Mouse (Mus musculus) embryonic facial prominence, embryonic 15.5 days (tissue): ENCODE results near the gene AC131692.1. TPM values are rescaled to one million over a fixed set of nuclear protein-coding genes. Genes with fewer than 3 reads are reported as not detected.
A peak's percentile ranks its signal among the peaks of the same experiment; 100 is the strongest.

Experiments
- ATAC-seq: fragments of 200-750 bp; cut with Nextera tagmentation; 2 replicates; pipeline ENCODE4 v1.8.0; 2017; ENCODE audit warnings: low read depth, moderate TSS enrichment; ENCODE audit not compliant: insufficient number of reproducible peaks, low FRiP score, low TSS enrichment
- H3K27ac ChIP-seq: fragments of 300-500 bp; sonication (generic); replicated peaks from 2 replicates; pipeline ENCODE4 v1.5.1; 2015; ENCODE audit warnings: mild to moderate bottlenecking, inconsistent platforms
- H3K27me3 ChIP-seq: fragments of 300-500 bp; sonication (generic); 2 replicates; pipeline ENCODE4 v1.6.1; 2015; ENCODE audit warnings: inconsistent platforms
- H3K36me3 ChIP-seq: fragments of 300-500 bp; sonication (generic); 2 replicates; pipeline ENCODE4 v1.6.1; 2015; ENCODE audit warnings: mild to moderate bottlenecking, inconsistent platforms
- H3K4me1 ChIP-seq: fragments of 300-500 bp; sonication (generic); 2 replicates; pipeline ENCODE4 v1.6.1; 2015; ENCODE audit warnings: inconsistent platforms
- H3K4me2 ChIP-seq: fragments of 300-500 bp; sonication (generic); replicated peaks from 2 replicates; pipeline ENCODE4 v1.6.1; 2015; ENCODE audit warnings: mild to moderate bottlenecking, inconsistent platforms
- H3K4me3 ChIP-seq: fragments of 300-500 bp; sonication (generic); replicated peaks from 2 replicates; pipeline ENCODE4 v1.5.1; 2015; ENCODE audit warnings: mild to moderate bottlenecking, inconsistent platforms
- H3K9ac ChIP-seq: fragments of 300-500 bp; sonication (generic); 2 replicates; pipeline ENCODE4 v1.6.1; 2015; ENCODE audit warnings: inconsistent platforms
- H3K9me3 ChIP-seq: fragments of 300-500 bp; sonication (generic); replicated peaks from 2 replicates; pipeline ENCODE4 v1.6.1; 2016; ENCODE audit warnings: inconsistent platforms
- WGBS: fragments of 180-500 bp; shearing (Covaris S2); methylation state at CpG from one replicate; pipeline ENCODE4 v1.1.7; 2015; 5-methylcytosine and 5-hydroxymethylcytosine counted together
- polyA plus RNA-seq: library from polyadenylated mRNA; unstranded; fragments of >200 nt; fragmentation: Nextera tagmentation; extraction: Ambion mirVana; gene quantifications from 2 replicates; pipeline ENCODE4 v1.2.1, GENCODE M21; 2015

The AC131692.1 gene
- not detected in 2 replicates for polyA plus RNA-seq

DNA sequence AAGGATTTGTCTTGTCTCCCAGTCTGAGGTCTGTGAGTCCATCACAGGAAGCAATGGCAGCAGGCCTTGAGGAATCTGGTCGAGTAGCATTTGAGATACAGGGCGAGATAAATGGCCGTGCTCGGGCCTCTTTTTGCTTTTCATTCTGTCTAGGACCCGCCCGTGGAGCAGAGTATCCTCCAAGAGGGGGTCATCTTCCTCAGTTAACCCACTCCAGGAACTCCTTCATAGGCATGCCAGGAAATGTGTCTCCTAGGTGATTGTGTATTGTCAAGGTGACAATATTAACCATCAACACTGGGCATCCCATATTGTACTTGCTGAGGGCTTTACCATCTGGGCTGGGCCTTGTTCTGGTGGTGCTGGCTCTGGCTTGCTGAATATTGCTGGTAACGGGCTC, at the start of gene AC131692.1:
Gene AC131692.1 (plus strand): TSS at position 301 of the 400 bp plus-strand sequence.
- Histone ChIP-seq H3K27ac (no peak within 1 kb of the TSS), H3K36me3 (peaks cover 56% of the 10 kb centered on the region), H3K4me1 (no peaks in the 10 kb centered on the region), H3K4me3 (no peak within 1 kb of the TSS), H3K27me3 (no peaks in the 10 kb centered on the region), H3K9me3 (no peaks in the 10 kb centered on the region), H3K9ac (no peak within 1 kb of the TSS), H3K4me2 (no peak within 1 kb of the TSS)
- 92% methylated on average over 7 of the region's 7 CpGs for WGBS
- no peak for ATAC-seq

DNA sequence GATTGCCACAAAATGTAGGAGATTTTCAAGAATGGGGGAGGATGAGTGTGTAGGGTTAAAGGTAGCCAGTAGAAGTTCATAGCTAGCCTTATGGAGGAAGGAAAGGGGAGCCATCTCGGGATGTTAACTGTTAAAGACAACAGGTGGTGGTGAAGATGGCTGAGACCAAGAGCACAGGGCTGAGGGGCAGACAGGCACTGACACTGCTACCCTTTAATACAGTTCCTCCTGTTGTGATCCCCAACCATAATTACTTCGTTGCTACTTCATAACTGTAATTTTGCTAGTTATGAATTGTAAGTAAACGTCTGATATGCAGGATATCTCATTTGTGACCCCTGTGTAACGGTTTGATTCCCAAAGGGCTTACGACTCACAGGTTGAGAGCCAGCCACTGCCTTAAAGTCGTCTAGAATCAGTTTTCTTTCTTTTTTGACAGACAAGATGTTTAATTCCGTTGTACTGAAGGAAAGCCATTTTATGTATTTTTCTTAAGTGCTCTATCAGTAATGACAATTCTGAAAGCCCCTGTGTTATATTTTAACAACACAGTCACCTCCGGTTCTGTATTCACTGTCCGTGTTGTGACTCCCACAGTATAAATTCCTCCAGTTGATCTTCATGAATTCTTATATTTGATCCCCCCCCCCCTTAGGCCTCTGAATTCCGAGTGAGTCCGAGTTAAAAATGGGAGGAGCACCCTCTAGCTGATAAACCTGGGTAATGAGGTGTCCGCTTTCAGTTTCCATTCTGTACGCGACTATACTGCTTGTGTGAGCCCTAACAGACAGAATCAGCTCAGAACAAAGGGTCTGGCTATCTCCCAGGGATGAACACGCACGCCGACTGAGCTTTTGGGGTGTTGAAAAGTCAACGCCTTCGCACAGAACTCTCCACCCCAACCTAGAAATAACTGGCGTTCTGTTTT, 48.6 kb upstream of the AC131692.1 start:
- peak; percentile 13 for ATAC-seq
- Histone ChIP-seq H3K36me3 (peaks cover 26% of the 10 kb centered on the region), H3K4me2 (peak overlapping the region; percentile 84)

DNA sequence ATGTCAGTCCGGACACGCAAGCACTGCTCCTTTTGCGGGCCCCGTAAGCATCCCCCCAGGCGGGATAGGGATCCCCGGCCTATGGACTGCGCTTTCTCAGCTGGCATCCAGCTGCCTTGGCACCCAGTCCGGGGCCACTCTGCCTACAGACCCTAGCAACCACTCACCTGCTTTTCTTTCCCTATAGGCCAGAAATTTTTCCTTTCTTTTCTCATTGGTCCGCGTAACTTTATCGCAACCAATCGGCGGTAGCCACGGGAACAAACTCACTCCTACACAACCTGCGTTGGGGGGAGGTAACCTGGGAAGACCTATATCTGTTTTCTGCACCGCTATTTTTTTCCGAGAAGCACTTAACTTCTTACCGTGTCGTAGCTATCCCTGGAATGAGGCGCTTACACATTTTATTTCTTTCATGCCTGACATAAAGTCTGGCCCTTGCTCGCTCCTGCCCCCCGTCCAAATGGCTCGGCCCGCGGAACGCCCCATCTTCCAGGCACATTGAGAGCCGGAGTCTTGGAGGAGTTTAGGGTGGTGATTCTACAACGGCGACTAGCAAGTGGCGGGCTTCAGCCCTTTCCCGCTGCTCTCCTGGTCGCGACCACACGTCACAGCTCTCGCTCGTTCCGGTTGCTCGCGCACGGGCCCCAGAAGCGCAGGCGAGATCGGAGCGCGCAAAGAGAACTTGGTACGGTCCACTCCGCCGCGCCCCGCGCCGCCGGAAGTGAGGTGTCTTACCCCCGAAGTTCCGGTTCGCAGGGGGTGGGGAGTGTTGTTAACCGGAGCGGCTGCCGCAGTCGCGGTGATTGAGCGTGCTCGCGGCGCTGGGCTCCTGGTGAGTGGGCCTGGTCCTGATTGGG, 47.7 kb upstream of the AC131692.1 start, which contains the start of gene Syvn1:
Gene Syvn1 (plus strand): TSS at position 283 of the 860 bp plus-strand sequence.
- Histone ChIP-seq H3K9ac (peak within 1 kb of the TSS; percentile 86), H3K27me3 (no peaks in the 10 kb centered on the region), H3K4me2 (peak within 1 kb of the TSS; percentile 84), H3K9me3 (no peaks in the 10 kb centered on the region), H3K4me1 (peaks cover 20% of the 10 kb centered on the region), H3K27ac (peak within 1 kb of the TSS; percentile 100), H3K36me3 (peaks cover 35% of the 10 kb centered on the region), H3K4me3 (peak within 1 kb of the TSS; percentile 96)
- under 1% methylated on average over 65 of the region's 65 CpGs for WGBS
- peak; percentile 88 for ATAC-seq

More for the DNA sequence above, 48.6 kb upstream of the AC131692.1 start:
- Histone ChIP-seq H3K27ac (peak overlapping the region; percentile 100), H3K4me1 (peaks cover 20% of the 10 kb centered on the region), H3K9me3 (no peaks in the 10 kb centered on the region), H3K27me3 (no peaks in the 10 kb centered on the region), H3K4me3 (peak overlapping the region; percentile 96), H3K9ac (peak overlapping the region; percentile 86)
- 16% methylated on average over 20 of the region's 20 CpGs for WGBS

DNA sequence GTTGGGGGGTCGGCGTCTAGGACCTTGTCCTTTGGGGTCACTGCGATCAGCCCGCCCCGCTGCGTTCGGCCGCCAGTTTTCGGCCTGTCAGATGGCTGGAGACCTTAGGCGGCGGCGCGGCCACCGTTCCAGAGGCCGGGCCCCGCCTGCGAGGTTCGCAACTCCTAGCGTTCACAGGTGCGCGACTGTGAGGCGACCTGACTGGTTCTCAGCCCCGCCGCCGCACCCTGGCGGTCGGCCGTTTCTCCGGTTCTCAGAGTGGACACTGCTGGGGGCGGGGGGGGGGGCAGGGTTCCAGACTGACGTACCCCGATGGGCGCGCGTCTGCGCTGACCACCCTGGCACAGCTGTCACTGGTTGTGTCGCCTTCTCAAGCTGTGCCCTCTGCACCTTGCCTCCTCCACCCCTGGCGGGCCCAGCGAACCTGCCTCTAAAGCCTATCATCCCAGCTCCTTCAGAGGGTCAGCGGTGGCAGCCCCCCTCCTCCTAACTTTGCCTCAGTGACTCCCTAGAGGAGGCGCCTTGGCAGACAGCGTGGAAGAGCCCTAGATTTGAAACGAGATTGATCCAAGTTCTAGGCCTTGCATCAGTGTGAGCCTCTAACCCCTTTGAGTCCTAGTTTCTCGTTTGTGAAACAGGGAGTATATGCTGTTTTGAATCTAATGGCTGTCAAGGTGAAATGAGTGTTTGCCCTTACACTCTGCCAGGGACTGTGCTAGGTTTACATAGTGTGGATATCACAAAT, 46.9 kb upstream of the AC131692.1 start:
- Histone ChIP-seq H3K4me3 (peak overlapping the region; percentile 96), H3K4me1 (peaks cover 20% of the 10 kb centered on the region), H3K4me2 (peak overlapping the region; percentile 84), H3K9ac (peak overlapping the region; percentile 86), H3K9me3 (no peaks in the 10 kb centered on the region), H3K36me3 (peaks cover 43% of the 10 kb centered on the region), H3K27ac (peak overlapping the region; percentile 100), H3K27me3 (no peaks in the 10 kb centered on the region)
- no peak; the same call in 1 of the 2 replicates for ATAC-seq
- under 1% methylated on average over 44 of the region's 44 CpGs for WGBS

DNA sequence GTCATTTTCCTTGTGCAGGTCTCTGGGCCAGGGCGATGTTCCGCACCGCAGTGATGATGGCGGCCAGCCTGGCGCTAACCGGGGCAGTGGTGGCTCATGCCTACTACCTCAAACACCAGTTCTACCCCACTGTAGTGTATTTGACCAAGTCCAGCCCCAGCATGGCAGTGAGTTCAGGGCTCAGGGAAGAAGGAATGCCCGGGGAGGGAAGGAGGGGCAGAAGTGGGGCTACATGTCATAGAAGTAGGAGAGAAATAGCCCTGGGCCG, 46.4 kb upstream of the AC131692.1 start:
- Histone ChIP-seq H3K4me2 (peak overlapping the region; percentile 84), H3K4me1 (peaks cover 20% of the 10 kb centered on the region), H3K36me3 (peaks cover 48% of the 10 kb centered on the region), H3K4me3 (peak overlapping the region; percentile 96), H3K9me3 (no peaks in the 10 kb centered on the region), H3K9ac (peak overlapping the region; percentile 86), H3K27ac (peak overlapping the region; percentile 100), H3K27me3 (no peaks in the 10 kb centered on the region)
- WGBS, result 77% methylated on average over 8 of the region's 8 CpGs
- ATAC-seq, result no peak

DNA sequence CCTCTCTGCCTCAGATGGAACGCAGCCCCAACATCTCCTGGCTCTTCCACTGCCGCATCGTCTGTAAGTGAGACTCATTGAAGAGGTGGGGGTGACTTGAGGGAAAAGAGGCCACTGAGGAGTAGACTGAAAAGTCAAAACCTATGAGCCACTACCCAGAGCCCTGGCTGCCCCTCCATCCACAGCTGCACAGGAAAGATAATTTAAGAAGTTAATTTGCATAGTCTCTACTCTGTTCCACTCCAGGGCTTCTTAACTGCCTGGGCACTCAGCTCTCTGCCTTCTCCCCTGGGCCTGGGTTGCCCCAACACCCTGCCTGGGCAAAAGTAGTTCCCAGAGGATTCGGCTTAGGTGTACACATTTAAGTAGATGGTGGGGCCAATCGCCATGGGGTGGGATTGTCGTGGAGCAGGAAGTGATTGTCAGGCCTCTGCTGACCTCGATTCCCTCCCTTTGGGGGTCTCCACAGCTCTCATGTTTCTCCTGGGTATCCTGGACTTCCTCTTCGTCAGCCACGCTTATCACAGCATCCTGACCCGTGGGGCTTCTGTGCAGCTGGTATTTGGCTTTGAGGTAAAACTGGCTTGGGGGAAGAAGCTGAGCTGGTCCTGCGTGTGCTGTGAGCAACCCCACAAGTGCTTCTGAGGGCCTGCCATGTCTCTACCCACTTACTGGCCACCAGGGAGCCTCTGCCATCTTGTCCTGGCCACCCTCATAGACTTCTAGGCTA, 45.4 kb upstream of the AC131692.1 start:
- no peak overlapping the region for H3K9ac ChIP-seq
- H3K27me3 ChIP-seq, result no peaks in the 10 kb centered on the region
- H3K4me1 ChIP-seq, result peaks cover 20% of the 10 kb centered on the region
- no peak overlapping the region for H3K4me3 ChIP-seq
- H3K36me3 ChIP-seq, result peaks cover 58% of the 10 kb centered on the region
- H3K9me3 ChIP-seq, result no peaks in the 10 kb centered on the region
- H3K27ac ChIP-seq, result no peak overlapping the region
- WGBS, result 86% methylated on average over 11 of the region's 11 CpGs
- ATAC-seq, result no peak
- H3K4me2 ChIP-seq, result no peak overlapping the region

DNA sequence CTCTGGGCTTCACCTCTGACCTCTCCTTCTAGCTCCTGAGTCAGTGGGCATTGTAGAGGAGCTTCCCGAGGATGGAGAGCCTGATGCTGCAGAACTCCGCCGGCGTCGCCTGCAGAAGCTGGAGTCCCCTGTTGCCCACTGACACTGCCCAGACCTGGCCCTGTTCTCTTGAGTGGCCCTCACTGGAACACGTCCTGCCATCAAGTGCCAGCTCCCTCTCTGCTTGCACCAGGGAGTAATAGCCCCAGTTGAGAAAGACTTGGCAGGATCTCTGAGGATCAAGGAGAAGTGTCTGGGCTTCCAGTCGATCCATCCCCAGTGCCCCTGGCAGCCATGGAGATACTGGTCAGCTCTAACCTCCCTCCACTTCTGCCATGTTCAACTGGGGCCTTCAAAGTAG, 41.7 kb upstream of the AC131692.1 start:
- no peak for ATAC-seq
- Histone ChIP-seq H3K27me3 (no peaks in the 10 kb centered on the region), H3K36me3 (peaks cover 77% of the 10 kb centered on the region), H3K4me1 (peaks cover 22% of the 10 kb centered on the region), H3K27ac (no peak overlapping the region), H3K9me3 (no peaks in the 10 kb centered on the region), H3K4me3 (no peak overlapping the region), H3K9ac (no peak overlapping the region), H3K4me2 (no peak overlapping the region)
- 82% methylated on average over 7 of the region's 7 CpGs for WGBS

DNA sequence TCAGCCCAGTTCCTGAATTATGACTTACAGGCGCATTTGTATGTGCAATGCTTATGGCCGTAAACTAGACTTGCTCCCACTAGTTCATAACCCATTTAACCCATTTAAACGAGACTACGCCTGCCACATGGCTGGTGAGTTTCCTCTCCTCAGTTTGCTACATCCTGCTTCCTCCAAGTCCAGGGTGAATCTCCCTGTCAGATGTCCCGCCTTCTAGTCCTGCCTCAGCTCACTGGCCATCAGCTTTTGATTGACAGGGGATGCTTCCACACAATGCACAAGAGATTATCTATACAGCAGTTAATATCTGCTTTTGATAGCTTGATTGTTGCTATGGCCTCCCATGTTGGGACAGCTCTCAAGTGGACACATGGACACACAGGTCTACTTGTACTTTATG, 39.9 kb upstream of the AC131692.1 start:
- no peaks in the 10 kb centered on the region for H3K9me3 ChIP-seq
- WGBS, result 81% methylated on average over 5 of the region's 5 CpGs
- no peak for ATAC-seq
- peaks cover 71% of the 10 kb centered on the region for H3K36me3 ChIP-seq
- H3K4me1 ChIP-seq, result peaks cover 19% of the 10 kb centered on the region
- H3K4me2 ChIP-seq, result no peak overlapping the region
- no peaks in the 10 kb centered on the region for H3K27me3 ChIP-seq
- H3K9ac ChIP-seq, result no peak overlapping the region
- no peak overlapping the region for H3K27ac ChIP-seq
- no peak overlapping the region for H3K4me3 ChIP-seq

DNA sequence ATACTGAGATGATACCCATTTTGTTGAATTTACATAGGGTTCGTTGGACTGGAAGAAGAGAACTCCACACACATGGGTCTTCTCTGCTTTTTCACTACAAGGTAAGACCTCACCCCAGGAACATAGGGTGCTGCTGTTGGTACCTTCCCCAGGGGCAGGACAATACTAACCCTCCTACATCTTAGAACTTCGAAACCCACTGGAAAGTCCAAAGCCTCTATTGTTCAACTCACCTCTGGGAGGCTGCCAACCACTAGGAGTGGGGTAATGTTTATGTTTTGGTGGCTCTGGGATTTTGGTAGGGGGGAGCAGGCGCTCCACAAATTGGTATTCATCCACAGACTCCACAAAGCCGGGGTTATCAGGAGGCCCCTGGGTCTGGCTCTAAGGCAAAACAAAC, 37.5 kb upstream of the AC131692.1 start:
- H3K4me1 ChIP-seq, result peaks cover 24% of the 10 kb centered on the region

DNA sequence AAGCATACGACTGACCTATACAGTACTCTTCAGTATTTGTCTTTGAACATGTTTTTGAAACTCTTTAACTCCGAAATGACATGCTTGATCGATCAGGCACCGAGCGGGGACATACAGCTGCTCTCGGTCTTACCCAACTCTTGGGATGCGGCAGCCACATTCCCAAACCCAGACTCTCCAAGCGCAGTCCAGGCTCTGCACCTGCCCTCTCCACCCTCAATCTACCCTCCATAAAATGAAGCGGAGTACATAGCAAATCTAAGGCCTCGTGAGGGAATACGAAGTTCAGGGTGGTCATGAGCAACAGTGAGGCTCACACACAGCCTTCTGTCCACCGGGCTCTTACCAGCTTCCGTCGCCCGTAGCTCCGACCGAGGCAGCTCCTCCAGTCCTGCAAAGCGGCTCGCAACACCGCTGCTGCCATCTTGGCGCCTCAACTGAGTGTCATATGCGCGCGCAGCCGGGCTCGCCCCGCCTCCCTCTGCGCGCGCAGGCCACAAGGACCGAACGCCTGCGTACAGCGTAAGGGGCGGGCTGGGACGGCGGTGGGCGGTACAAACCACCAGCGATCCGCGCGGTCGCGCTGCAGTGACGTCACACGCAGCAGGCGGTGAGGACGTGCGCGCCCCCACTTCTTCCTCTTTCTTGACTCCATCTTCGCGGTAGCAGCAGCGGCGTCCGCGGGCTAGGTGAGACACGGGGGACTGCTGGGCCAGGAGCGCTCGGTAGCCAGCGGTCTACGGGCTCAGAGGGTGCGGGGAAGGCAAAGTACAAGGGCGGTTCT, 36.7 kb upstream of the AC131692.1 start, which contains the start of the genes Mrpl49 and Fau:
Gene Mrpl49 (minus strand): TSS at position 473 of the 784 bp plus-strand sequence.
Gene Fau (plus strand): TSS at position 532 of the 784 bp plus-strand sequence.
- H3K27ac ChIP-seq, result peak within 1 kb of the TSS; percentile 86
- H3K27me3 ChIP-seq, result no peaks in the 10 kb centered on the region
- peaks cover 47% of the 10 kb centered on the region for H3K36me3 ChIP-seq
- peaks cover 33% of the 10 kb centered on the region for H3K4me1 ChIP-seq
- no peaks in the 10 kb centered on the region for H3K9me3 ChIP-seq
- H3K4me2 ChIP-seq, result peak within 1 kb of the TSS; percentile 80
- under 1% methylated on average over 62 of the region's 63 CpGs for WGBS
- H3K4me3 ChIP-seq, result peak within 1 kb of the TSS; percentile 97
- ATAC-seq, result peak; percentile 92
- H3K9ac ChIP-seq, result peak within 1 kb of the TSS; percentile 95

More for the DNA sequence above, 37.5 kb upstream of the AC131692.1 start:
- Histone ChIP-seq H3K36me3 (peaks cover 55% of the 10 kb centered on the region), H3K9ac (peak overlapping the region; percentile 95), H3K27me3 (no peaks in the 10 kb centered on the region), H3K27ac (no peak overlapping the region), H3K4me3 (peak overlapping the region; percentile 97), H3K4me2 (peak overlapping the region; percentile 80), H3K9me3 (no peaks in the 10 kb centered on the region)
- WGBS, result 53% methylated on average over 4 of the region's 4 CpGs
- ATAC-seq, result no peak
